Mouse (Mus musculus): ENCODE measurements around the gene Rhbdl1. TPM values are rescaled to one million over a fixed set of nuclear protein-coding genes. Genes with fewer than 3 reads are reported as not detected.
A peak's percentile ranks its signal among the peaks of the same experiment; 100 is the strongest.

Gene Rhbdl1
- polyA plus RNA-seq, 1 experiment from 2014 or later = 1.4 TPM

DNA sequence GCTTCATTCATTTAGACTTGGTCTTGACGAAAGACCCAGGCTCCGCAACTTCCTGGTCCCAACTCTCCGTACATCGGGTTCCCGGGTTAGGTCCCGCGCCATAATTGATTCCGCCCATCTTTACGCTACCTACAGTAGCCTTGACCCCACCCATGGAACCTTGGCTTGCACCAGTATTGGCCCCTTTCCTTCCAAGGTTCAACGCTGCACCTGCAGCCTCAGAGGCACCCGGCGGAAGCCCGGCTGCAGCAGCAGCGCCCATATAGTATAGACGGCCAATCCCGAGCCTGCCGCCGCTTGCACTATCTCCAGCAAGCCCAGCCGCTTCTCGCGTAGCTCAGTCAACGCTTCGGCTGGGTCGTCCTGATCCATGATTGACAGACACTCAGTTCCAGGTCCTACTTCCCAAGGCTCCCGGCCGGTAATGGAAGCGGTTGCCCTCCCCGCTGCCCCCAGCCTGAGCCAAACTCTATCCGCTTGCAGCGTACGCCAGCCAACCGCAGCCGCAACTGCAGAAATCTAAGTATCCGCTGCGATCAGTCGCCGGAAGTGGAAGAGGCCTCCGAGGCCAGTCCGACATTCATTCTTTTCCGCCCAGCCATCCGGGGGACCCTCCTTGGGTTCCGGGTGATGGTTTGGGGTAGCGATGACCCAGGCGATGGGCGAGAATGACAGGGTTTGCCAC is 45.1 kb downstream of the Rhbdl1 start:
- peak; percentile 79 for ATAC-seq
- DNase-seq (ENCODE audit: low spot score) = peak; percentile 88
- Histone ChIP-seq H3K27ac (ENCODE audit: low read length) (peak overlapping the region; percentile 76), H3K9ac (replicated peaks; ENCODE audit: low read depth) (peak overlapping the region; percentile 39), H3K27me3 (replicated peaks; ENCODE audit: insufficient read depth, low read length) (no peaks in the 10 kb centered on the region), H3K4me2 (replicated peaks; ENCODE audit: low read depth, low read length) (peak overlapping the region; percentile 94), H3K36me3 (ENCODE audit: insufficient read depth, low read length) (no peaks in the 10 kb centered on the region), H3K4me3 (ENCODE audit: low read depth, low read length) (peak overlapping the region; percentile 68), H3K4me1 (ENCODE audit: insufficient read depth, low read depth, low read length) (peaks cover 9% of the 10 kb centered on the region; the same call in 1 of the 2 replicates), H3K9me3 (ENCODE audit: low read length) (no peaks in the 10 kb centered on the region)
- 1% methylated on average over 45 of the region's 45 CpGs for WGBS
- TF ChIP-seq EP300 (IDR thresholded peaks at IDR 0.05) (no peak), CTCF (IDR thresholded peaks at IDR 0.05) (no peak)

DNA sequence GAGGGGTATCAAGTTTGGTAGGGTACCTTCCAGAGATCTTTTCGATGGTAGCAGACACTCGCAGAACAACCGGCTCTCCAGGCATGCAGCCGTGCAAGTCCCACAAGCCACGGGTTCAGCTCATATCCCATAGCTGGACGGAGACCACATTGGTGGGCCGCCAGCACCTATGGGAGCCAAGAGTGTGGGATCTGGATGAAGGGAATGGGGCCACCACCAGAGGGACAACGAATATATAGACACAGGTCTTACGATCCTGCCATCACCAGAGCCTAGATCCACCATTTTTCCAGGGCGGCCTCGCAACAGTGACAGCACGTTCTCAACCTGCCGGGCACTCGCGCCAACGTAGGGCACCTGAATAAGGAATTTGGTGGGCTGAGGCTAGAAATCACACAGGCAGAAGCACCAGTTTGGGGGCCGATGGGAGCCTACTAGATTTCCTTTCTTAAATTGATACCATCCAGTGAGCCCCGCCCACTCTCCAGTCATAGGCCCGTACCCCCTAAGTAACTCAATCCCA is 45.7 kb downstream of the Rhbdl1 start:
- Histone ChIP-seq H3K27me3 (replicated peaks; ENCODE audit: insufficient read depth, low read length) (no peaks in the 10 kb centered on the region), H3K4me2 (replicated peaks; ENCODE audit: low read depth, low read length) (peak overlapping the region; percentile 94), H3K27ac (ENCODE audit: low read length) (no peak overlapping the region), H3K9ac (replicated peaks; ENCODE audit: low read depth) (peak overlapping the region; percentile 39), H3K4me3 (ENCODE audit: low read depth, low read length) (peak overlapping the region; percentile 68), H3K9me3 (ENCODE audit: low read length) (no peaks in the 10 kb centered on the region), H3K4me1 (ENCODE audit: insufficient read depth, low read depth, low read length) (peaks cover 9% of the 10 kb centered on the region; the same call in 1 of the 2 replicates), H3K36me3 (ENCODE audit: insufficient read depth, low read length) (no peaks in the 10 kb centered on the region)
- ATAC-seq (no peak), DNase-seq (ENCODE audit: low spot score) (no peak)
- TF ChIP-seq EP300 (IDR thresholded peaks at IDR 0.05) (no peak), CTCF (IDR thresholded peaks at IDR 0.05) (peak; percentile 18; the same call in 1 of the 2 replicates)
- WGBS = 22% methylated on average over 19 of the region's 19 CpGs

DNA sequence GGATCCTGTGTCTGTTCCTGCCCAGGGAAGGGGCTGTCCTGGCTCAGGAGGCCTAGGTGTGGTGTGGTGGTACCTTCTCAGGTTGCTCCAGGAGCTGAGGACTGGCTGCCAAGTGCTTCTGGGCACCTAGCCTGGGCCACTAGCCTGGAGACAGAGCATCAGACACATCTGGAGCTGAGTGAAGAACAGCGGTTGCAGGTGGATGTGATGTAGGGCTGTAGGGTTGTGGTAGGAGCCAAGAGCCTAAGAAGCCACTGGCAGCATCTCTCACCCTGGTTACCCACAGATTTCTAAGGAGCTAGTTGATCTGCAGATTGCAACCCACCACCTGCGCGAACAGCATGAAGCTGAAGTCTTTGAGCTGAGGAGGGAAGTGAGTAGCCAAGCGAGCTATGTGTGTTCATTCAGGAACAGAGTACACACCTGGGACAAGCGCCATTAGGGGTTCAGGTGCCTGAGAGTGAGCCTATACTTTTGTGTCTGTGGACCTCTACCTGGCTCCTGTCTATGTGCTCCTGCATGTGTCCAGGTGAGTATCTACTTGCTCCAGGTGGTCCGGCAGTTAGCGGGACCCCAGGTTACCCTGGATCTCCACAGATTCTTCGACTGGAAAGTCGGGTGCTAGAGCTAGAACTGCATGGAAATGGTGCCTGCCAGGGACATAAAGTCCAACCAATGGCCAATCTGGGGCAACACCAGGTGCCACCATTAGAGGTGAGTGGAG is 50.2 kb downstream of the Rhbdl1 start:
- DNase-seq (ENCODE audit: low spot score) (no peak), ATAC-seq (no peak)
- 91% methylated on average over 9 of the region's 9 CpGs for WGBS
- TF ChIP-seq EP300 (IDR thresholded peaks at IDR 0.05) (no peak), CTCF (IDR thresholded peaks at IDR 0.05) (no peak)
- H3K27ac ChIP-seq (ENCODE audit: low read length) = no peak overlapping the region
- peaks cover 5% of the 10 kb centered on the region for H3K36me3 ChIP-seq (ENCODE audit: insufficient read depth, low read length)
- no peak overlapping the region for H3K4me2 ChIP-seq (replicated peaks; ENCODE audit: low read depth, low read length)
- H3K9ac ChIP-seq (replicated peaks; ENCODE audit: low read depth) = no peak overlapping the region
- no peak overlapping the region for H3K4me3 ChIP-seq (ENCODE audit: low read depth, low read length)
- peaks cover 8% of the 10 kb centered on the region; the same call in 1 of the 2 replicates for H3K4me1 ChIP-seq (ENCODE audit: insufficient read depth, low read depth, low read length)
- H3K9me3 ChIP-seq (ENCODE audit: low read length) = no peaks in the 10 kb centered on the region
- H3K27me3 ChIP-seq (replicated peaks; ENCODE audit: insufficient read depth, low read length) = no peaks in the 10 kb centered on the region

DNA sequence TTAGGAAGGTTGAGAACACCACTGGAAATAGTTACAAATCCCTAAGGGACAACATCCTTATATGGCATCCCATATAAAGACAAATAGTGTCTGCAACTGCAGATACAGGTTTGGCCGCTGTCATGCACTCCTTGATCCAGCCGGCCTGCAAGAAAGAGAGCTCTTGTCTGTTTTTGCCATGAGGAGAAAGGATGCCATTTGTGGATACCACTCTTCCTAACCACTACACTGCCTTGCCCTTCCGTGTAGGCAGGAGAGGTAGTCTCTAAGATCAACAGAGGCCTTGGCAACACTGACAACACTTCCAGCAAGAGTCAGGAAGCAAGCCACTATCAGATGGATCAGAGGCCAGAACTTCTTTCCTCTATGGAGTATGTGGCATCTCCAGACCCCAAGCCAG is 50.8 kb downstream of the Rhbdl1 start, which contains the start of gene Ccdc78:
TSS of gene Ccdc78 (plus strand) at position 301 of the 400 bp plus-strand sequence.
- ATAC-seq (no peak), DNase-seq (ENCODE audit: low spot score) (no peak)
- 67% methylated on average over 3 of the region's 3 CpGs for WGBS
- Histone ChIP-seq H3K4me1 (ENCODE audit: insufficient read depth, low read depth, low read length) (peaks cover 8% of the 10 kb centered on the region; the same call in 1 of the 2 replicates), H3K4me2 (replicated peaks; ENCODE audit: low read depth, low read length) (peak within 1 kb of the TSS; percentile 65), H3K9me3 (ENCODE audit: low read length) (no peaks in the 10 kb centered on the region), H3K36me3 (ENCODE audit: insufficient read depth, low read length) (peaks cover 7% of the 10 kb centered on the region), H3K27ac (ENCODE audit: low read length) (no peak within 1 kb of the TSS), H3K27me3 (replicated peaks; ENCODE audit: insufficient read depth, low read length) (no peaks in the 10 kb centered on the region), H3K9ac (replicated peaks; ENCODE audit: low read depth) (0 out of 2 replicates have a peak within 1 kb of the TSS, but pooled peaks have one; percentile 1), H3K4me3 (ENCODE audit: low read depth, low read length) (peak within 1 kb of the TSS; percentile 54)
- no peak for TF ChIP-seq EP300 (IDR thresholded peaks at IDR 0.05)
- TF ChIP-seq CTCF (IDR thresholded peaks at IDR 0.05) = no peak

DNA sequence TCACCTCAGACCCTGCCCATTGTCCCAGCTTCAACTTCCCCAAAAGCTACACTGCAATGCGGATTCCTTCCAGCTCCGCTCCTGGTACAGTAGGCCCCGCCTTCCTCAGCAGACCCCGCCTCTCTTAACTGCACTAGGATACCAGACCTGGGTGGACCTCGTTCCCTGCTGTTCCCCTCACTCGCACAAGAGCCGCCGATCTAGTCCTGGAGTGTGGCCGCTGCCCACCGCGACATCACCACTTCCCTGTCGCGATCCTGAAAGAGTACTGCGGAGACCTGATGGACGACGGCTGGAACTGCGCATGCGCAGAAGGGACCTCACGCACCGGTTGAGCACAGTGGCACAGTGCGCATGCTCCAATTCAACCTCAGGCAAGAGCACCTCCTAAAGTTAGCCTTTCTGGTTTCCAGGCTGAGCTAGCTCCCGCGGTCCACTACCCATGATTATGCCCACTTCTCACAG is 51.8 kb downstream of the Rhbdl1 start, which contains the start of gene Haghl:
TSS of gene Haghl (minus strand) at position 393 of the 465 bp plus-strand sequence.
- H3K4me2 ChIP-seq (replicated peaks; ENCODE audit: low read depth, low read length) = peak within 1 kb of the TSS; percentile 65
- H3K4me1 ChIP-seq (ENCODE audit: insufficient read depth, low read depth, low read length) = peaks cover 8% of the 10 kb centered on the region; the same call in 1 of the 2 replicates
- ATAC-seq (peak; percentile 91), DNase-seq (ENCODE audit: low spot score) (peak; percentile 98)
- H3K27ac ChIP-seq (ENCODE audit: low read length) = no peak within 1 kb of the TSS
- TF ChIP-seq EP300 (IDR thresholded peaks at IDR 0.05) = no peak
- TF ChIP-seq CTCF (IDR thresholded peaks at IDR 0.05) = peak; percentile 18
- WGBS = under 1% methylated on average over 23 of the region's 23 CpGs
- no peaks in the 10 kb centered on the region for H3K9me3 ChIP-seq (ENCODE audit: low read length)
- H3K9ac ChIP-seq (replicated peaks; ENCODE audit: low read depth) = peak within 1 kb of the TSS; percentile 1; the same call in 1 of the 2 replicates
- peaks cover 11% of the 10 kb centered on the region for H3K36me3 ChIP-seq (ENCODE audit: insufficient read depth, low read length)
- H3K27me3 ChIP-seq (replicated peaks; ENCODE audit: insufficient read depth, low read length) = no peaks in the 10 kb centered on the region
- H3K4me3 ChIP-seq (ENCODE audit: low read depth, low read length) = peak within 1 kb of the TSS; percentile 54

Small RNA genes lying within 50 kb of the gene (microRNA-seq; reads per million reads assigned to microRNA genes)
- not detected for gene Mir3082

Other genes starting within 250 kb of the Rhbdl1 start
- gene Gng13, start 120.1 kb downstream of the Rhbdl1 start, polyA plus RNA-seq (2015; fragmentation: Nextera tagmentation; extraction: Ambion mirVana) = 3.8 and 4.4 TPM in 2 replicates
- 1.6 and 2.6 TPM in 2 replicates for gene Chtf18, start 109.9 kb downstream of the Rhbdl1 start, polyA plus RNA-seq (2015; fragmentation: Nextera tagmentation; extraction: Ambion mirVana)
- 15.2 and 18.1 TPM in 2 replicates for gene Rpusd1, start 109.6 kb downstream of the Rhbdl1 start, polyA plus RNA-seq (2015; fragmentation: Nextera tagmentation; extraction: Ambion mirVana)
- 1.0 and 1.9 TPM in 2 replicates for gene Mslnl, start 101.3 kb downstream of the Rhbdl1 start, polyA plus RNA-seq (2015; fragmentation: Nextera tagmentation; extraction: Ambion mirVana)
- 584 and 630 TPM in 2 replicates for gene Msln, start 82.9 kb downstream of the Rhbdl1 start, polyA plus RNA-seq (2015; fragmentation: Nextera tagmentation; extraction: Ambion mirVana)
- gene Narfl, start 63.5 kb downstream of the Rhbdl1 start, polyA plus RNA-seq (2015; fragmentation: Nextera tagmentation; extraction: Ambion mirVana) = 23.8 and 24.1 TPM in 2 replicates
- gene Haghl, start 51.6 kb downstream of the Rhbdl1 start, polyA plus RNA-seq (2015; fragmentation: Nextera tagmentation; extraction: Ambion mirVana) = 42.7 and 45.4 TPM in 2 replicates
- 5.8 and 7.7 TPM in 2 replicates for gene Ccdc78, start 50.7 kb downstream of the Rhbdl1 start, polyA plus RNA-seq (2015; fragmentation: Nextera tagmentation; extraction: Ambion mirVana)
- 112 and 116 TPM in 2 replicates for gene Fam173a, start 44.4 kb downstream of the Rhbdl1 start, polyA plus RNA-seq (2015; fragmentation: Nextera tagmentation; extraction: Ambion mirVana)
- gene AC134908.4, start 41.6 kb downstream of the Rhbdl1 start, polyA plus RNA-seq (2015; fragmentation: Nextera tagmentation; extraction: Ambion mirVana) = not detected in 2 replicates
- gene Metrn, start 40.2 kb downstream of the Rhbdl1 start, polyA plus RNA-seq (2015; fragmentation: Nextera tagmentation; extraction: Ambion mirVana) = 19.1 and 20.9 TPM in 2 replicates
- gene Fbxl16, start 28.2 kb downstream of the Rhbdl1 start, polyA plus RNA-seq (2015; fragmentation: Nextera tagmentation; extraction: Ambion mirVana) = 0.43 and 0.70 TPM in 2 replicates
- 14.9 and 15.0 TPM in 2 replicates for gene Wdr24, start 13.7 kb downstream of the Rhbdl1 start, polyA plus RNA-seq (2015; fragmentation: Nextera tagmentation; extraction: Ambion mirVana)
- 27.3 and 28.0 TPM in 2 replicates for gene Jmjd8, start 8.4 kb downstream of the Rhbdl1 start, polyA plus RNA-seq (2015; fragmentation: Nextera tagmentation; extraction: Ambion mirVana)
- gene Stub1, start 3.9 kb downstream of the Rhbdl1 start, polyA plus RNA-seq (2015; fragmentation: Nextera tagmentation; extraction: Ambion mirVana) = 196 and 198 TPM in 2 replicates
- 0.86 and 1.1 TPM in 2 replicates for gene Gm20683, start 4.5 kb upstream of the Rhbdl1 start, polyA plus RNA-seq (2015; fragmentation: Nextera tagmentation; extraction: Ambion mirVana)
- gene Rhot2, start 7.6 kb upstream of the Rhbdl1 start, polyA plus RNA-seq (2015; fragmentation: Nextera tagmentation; extraction: Ambion mirVana) = 9.9 and 10.3 TPM in 2 replicates
- gene Wdr90, start 24.2 kb upstream of the Rhbdl1 start, polyA plus RNA-seq (2015; fragmentation: Nextera tagmentation; extraction: Ambion mirVana) = 5.6 and 5.8 TPM in 2 replicates
- 16.5 and 19.5 TPM in 2 replicates for gene Mcrip2, start 31.5 kb upstream of the Rhbdl1 start, polyA plus RNA-seq (2015; fragmentation: Nextera tagmentation; extraction: Ambion mirVana)
- gene Mettl26, start 37.8 kb upstream of the Rhbdl1 start, polyA plus RNA-seq (2015; fragmentation: Nextera tagmentation; extraction: Ambion mirVana) = 48.7 and 50.7 TPM in 2 replicates
- 0.24 and 0.26 TPM in 2 replicates for gene Wfikkn1, start 43.6 kb upstream of the Rhbdl1 start, polyA plus RNA-seq (2015; fragmentation: Nextera tagmentation; extraction: Ambion mirVana)
- gene Rab40c, start 82.4 kb upstream of the Rhbdl1 start, polyA plus RNA-seq (2015; fragmentation: Nextera tagmentation; extraction: Ambion mirVana) = 19.3 and 21.7 TPM in 2 replicates
- 36.9 and 37.5 TPM in 2 replicates for gene Pigq, start 107.6 kb upstream of the Rhbdl1 start, polyA plus RNA-seq (2015; fragmentation: Nextera tagmentation; extraction: Ambion mirVana)
- 4.5 and 4.9 TPM in 2 replicates for gene Nhlrc4, start 107.7 kb upstream of the Rhbdl1 start, polyA plus RNA-seq (2015; fragmentation: Nextera tagmentation; extraction: Ambion mirVana)
- not detected in 2 replicates for gene A930017K11Rik, start 115.3 kb upstream of the Rhbdl1 start, polyA plus RNA-seq (2015; fragmentation: Nextera tagmentation; extraction: Ambion mirVana)
- 12.7 and 13.9 TPM in 2 replicates for gene Capn15, start 148.5 kb upstream of the Rhbdl1 start, polyA plus RNA-seq (2015; fragmentation: Nextera tagmentation; extraction: Ambion mirVana)
- gene Rab11fip3, start 232.3 kb upstream of the Rhbdl1 start, polyA plus RNA-seq (2015; fragmentation: Nextera tagmentation; extraction: Ambion mirVana) = 7.2 and 9.3 TPM in 2 replicates

Data from lung, postnatal 0 days (tissue).